Mouse (Mus musculus): Measurements from ENCODE around the gene Methig1.
"Not testable (repeated sequence)": the region's sequence is repeated elsewhere in the genome, so short reads cannot be mapped to it uniquely, and the experiment has no call there.

Methig1 gene

GRCm38 (mm10) chr15:100395561-100395960 lies 42.6 kb downstream of the Methig1 start:
- no peak for DNase-seq (ENCODE audit: low spot score)

GRCm38 (mm10) chr15:100400592-100401250 lies 47.8 kb downstream of the Methig1 start:
- DNase-seq (ENCODE audit: low spot score), result no peak

DNA sequence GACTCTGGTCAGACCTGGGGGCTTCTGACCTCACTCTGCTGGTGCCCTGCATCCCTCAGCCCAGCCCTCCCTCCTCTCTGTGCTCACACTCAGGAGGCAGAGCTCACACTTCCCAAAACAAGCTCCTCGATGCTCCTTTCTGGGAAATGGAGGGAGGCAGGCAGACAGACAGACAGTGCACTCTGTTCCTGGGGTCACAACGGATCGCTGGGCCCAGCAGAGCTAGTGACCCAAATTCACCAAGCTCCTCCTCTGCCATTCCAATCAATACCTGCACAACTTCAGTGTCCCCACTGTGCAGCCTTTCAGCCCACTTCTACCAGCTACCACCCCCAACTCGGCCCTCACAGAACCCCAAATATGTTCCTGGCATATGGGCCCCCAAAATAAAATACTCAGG lies 48.9 kb downstream of the Methig1 start:
- no peak for DNase-seq (ENCODE audit: low spot score)

- DNase-seq (ENCODE audit: low spot score), result no peak
These were observed 49.4 kb downstream of the Methig1 start for GRCm38 (mm10) chr15:100402347-100402746.

- DNase-seq (ENCODE audit: low spot score), result no peak
These were observed 49.8 kb downstream of the Methig1 start for GRCm38 (mm10) chr15:100402798-100403197.

DNA sequence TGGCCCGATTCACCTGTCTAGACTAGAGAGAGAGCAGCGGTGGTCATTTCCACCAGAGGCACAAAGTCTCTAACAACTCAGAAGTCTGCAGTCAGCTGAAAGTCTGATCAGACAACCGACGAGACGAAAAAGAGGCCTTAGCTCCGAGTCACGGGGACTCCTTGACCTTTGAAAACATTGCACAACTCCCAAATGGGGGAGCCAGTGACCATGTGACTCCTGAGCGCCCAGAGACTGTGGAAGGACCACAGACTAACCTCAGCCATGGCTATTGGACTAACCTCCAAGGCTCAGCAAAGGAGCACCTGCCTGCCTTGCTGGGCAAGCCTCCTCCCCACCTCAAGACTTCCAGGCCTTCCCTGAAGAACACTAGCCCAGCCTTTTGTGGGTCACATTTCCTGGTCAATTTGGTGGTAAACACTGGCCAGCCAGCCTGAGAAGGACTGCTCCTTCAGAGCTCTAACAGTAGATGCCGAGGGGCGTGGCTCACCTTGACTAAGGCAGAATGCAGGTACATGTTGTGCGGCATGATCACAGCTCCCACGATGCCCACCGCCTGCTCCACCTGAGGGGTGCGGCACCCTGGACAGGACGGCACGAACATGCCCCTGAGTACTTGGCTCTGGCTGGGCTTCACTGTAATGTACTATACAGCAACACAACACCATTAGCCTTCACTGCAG lies 50.5 kb downstream of the Methig1 start:
- no peak for DNase-seq (ENCODE audit: low spot score)

GRCm38 (mm10) chr15:100406088-100406487 lies 53.1 kb downstream of the Methig1 start:
- no peak for DNase-seq (ENCODE audit: low spot score)

GRCm38 (mm10) chr15:100410918-100411672 lies 58.1 kb downstream of the Methig1 start:
- no peak for DNase-seq (ENCODE audit: low spot score)

DNA sequence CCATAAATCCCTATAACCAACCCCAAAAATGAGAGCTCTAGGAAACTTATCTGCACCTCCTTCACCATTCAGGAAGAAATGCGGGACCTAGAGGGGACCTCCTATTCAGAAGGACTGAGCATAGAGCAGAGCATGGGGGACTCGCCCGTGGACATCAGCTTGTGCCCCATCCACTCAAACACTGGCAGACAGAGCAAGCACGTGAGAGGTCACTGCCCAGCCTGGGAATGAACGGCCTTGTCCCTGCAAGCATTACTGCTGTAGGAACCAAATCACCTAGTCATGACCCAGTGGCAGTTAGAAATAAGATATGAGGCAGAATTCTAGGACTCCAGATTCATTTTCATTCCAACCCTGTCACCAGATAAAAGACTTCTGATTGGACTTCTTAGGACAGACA lies 58.8 kb downstream of the Methig1 start:
- no peak for DNase-seq (ENCODE audit: low spot score)

- DNase-seq (ENCODE audit: low spot score), result no peak
These were observed 60.4 kb downstream of the Methig1 start for GRCm38 (mm10) chr15:100413306-100413705.

DNA sequence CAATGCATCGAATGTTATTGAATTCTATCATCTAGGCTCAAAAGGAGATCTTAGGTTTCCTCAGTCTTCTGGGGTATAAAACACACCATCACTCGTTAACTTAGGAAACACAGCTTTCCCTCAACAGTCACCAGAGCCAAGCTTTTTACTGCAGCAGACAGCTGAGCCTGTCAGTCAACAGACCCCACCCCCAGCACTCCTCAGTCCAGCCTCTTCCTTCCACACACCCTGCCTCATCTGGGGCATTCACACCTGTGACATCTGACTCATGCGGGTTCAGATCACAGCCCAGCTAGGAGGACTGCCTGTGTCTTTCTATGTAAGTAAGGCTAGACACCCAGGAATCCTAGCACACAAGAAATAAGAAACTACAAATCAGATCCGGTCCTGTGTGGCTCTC lies 61.1 kb downstream of the Methig1 start:
- no peak for DNase-seq (ENCODE audit: low spot score)

- no peak for DNase-seq (ENCODE audit: low spot score)
These were observed 62.0 kb downstream of the Methig1 start for GRCm38 (mm10) chr15:100414942-100415341.

GRCm38 (mm10) chr15:100415684-100416083 lies 62.7 kb downstream of the Methig1 start:
- DNase-seq (ENCODE audit: low spot score), result no peak

DNA sequence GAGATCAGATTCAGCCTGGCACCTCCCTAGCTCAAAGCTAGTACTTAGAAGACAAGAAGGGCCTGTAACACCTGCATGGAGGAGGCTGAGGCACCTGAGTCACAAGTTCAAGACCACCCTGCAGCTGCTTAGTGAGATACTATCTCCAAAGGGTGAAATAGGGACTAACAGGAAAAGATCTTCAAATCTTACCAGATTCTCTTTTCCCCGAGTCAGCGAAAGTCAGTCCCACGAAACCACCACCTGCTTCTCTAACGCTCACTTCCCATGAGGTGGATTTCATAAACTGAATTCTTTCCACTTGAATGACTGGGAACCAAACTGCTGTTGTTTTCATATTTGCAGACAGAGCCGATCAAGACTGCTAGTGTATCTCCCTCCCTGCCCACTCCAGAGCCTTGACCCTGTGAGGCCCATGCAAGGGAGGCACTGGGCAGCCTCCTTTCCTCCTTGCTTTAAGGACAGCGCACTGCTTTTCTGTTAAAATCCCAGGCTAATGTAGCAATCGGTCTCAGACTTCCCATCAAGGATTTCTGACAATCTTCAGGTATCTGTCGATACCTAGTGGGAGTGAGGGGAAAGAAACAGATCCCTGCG lies 65.0 kb downstream of the Methig1 start:
- DNase-seq (ENCODE audit: low spot score), result no peak

GRCm38 (mm10) chr15:100419311-100419710 lies 66.4 kb downstream of the Methig1 start:
- DNase-seq (ENCODE audit: low spot score), result no peak

DNA sequence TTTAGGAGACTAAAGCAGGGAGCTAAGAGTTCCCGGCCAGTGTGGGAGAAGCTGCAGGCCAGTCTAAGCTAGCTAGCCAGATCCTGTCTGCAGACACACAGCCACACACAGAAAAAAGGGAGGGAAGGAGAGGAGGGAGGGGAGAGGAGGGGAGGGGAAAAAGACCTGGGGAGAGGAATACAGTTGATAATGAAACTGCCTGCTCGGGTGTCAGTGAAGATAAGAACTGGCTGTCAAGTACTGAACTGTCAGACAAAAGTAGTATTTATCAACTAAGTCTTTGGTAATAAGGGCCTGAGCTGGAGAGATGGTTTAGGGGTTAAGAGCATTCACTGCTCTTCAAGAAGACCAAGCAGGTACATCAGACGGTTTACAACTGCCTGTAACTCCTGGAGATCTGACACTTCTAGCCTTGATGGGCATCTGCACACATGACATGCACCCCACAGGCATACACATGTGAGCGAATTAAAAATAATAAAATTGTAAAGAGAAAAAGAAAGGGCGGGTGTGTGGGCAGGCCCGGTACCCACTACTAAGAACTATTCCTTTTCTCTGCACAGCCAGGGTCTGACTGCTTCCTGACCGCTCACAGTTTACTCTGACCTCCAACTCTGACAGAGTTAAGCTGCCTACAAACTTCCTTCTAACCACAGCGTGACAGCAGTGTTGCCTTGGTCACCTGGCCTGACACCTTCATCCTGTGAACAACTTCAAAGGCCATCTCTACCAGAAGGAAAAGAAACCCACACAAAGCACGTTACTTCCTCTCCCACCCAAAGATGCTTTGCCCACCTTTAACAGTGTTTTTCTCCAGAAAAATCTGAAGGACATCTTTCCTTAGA lies 67.2 kb downstream of the Methig1 start:
- no peak for DNase-seq (ENCODE audit: low spot score)

DNA sequence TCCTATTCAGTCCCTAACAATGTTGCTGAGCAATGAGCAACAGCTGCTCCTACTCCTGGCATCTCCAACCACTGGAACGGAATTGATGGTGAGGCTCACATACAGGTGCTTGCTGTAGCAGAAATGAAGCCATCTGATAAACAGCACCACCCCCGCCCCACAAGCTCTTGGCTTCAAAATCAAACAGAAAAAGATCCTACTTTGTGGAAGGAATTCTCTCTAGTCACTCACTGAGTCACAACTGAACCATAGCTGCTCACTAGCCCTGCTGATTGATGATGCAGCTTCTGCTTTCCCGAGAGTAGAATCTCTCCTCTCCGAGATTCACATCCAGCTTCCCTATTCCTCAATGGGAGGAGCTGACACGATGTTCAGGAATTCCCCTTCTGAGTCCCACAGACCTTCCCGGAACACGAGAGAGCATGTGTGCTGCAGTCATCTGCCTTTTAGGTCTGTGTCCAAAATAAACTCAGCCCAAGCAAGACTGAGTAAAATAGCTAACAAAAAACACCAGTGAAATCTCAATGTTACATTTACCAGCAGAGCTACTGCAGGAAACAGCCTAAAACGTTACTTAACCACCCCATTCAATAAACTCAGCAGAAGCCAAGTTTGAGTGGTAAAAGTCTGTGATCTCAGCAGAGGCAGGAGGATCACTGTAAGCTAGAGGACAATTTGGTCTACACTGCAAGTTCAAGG lies 68.3 kb downstream of the Methig1 start:
- no peak for DNase-seq (ENCODE audit: low spot score)

- DNase-seq (ENCODE audit: low spot score), result not testable (repeated sequence)
These were observed 68.8 kb downstream of the Methig1 start, which contains the start of gene Gm5475 for GRCm38 (mm10) chr15:100421758-100422197. Gm5475 (plus strand) TSS chr15:100422147.

- DNase-seq (ENCODE audit: low spot score), result no peak
These were observed 69.5 kb downstream of the Methig1 start for GRCm38 (mm10) chr15:100422476-100422875.

- DNase-seq (ENCODE audit: low spot score), result peak; percentile 85
These were observed 70.2 kb downstream of the Methig1 start for GRCm38 (mm10) chr15:100422899-100423860.
